Mouse (Mus musculus) kidney, embryonic 16.5 days (tissue): ENCODE data around the gene Cdh24. TPM values are rescaled to one million over a fixed set of nuclear protein-coding genes. Genes with fewer than 3 reads are reported as not detected.
A peak's percentile ranks its signal among the peaks of the same experiment; 100 is the strongest.

Experiments used
- ATAC-seq: fragments of 200-750 bp; cut with Nextera tagmentation; 2 replicates; pipeline ENCODE4 v1.8.0; 2017; ENCODE audit warnings: moderate TSS enrichment; ENCODE audit not compliant: low FRiP score, low TSS enrichment
- H3K27ac ChIP-seq: fragments of 300-500 bp; sonication (generic); 2 replicates; pipeline ENCODE4 v1.5.1; 2014; ENCODE audit warnings: low read length
- H3K27me3 ChIP-seq: fragments of 300-500 bp; sonication (generic); 2 replicates; pipeline ENCODE4 v1.6.1; 2014; ENCODE audit warnings: low read length, control low read depth, mixed read lengths; ENCODE audit not compliant: insufficient read depth
- H3K36me3 ChIP-seq: fragments of 300-500 bp; sonication (generic); 2 replicates; pipeline ENCODE4 v1.6.1; 2014; ENCODE audit warnings: low read length, control low read depth, mixed read lengths; ENCODE audit not compliant: insufficient read depth
- H3K4me1 ChIP-seq: fragments of 300-500 bp; sonication (generic); 2 replicates; pipeline ENCODE4 v1.6.1; 2014; ENCODE audit warnings: low read length, control low read depth, mixed read lengths; ENCODE audit not compliant: insufficient read depth
- H3K4me2 ChIP-seq: fragments of 300-500 bp; sonication (generic); replicated peaks from 2 replicates; pipeline ENCODE4 v1.6.1; 2014; ENCODE audit warnings: low read depth, low read length
- H3K4me3 ChIP-seq: fragments of 300-500 bp; sonication (generic); 2 replicates; pipeline ENCODE4 v1.5.1; 2014; ENCODE audit warnings: mild to moderate bottlenecking, low read length
- H3K9ac ChIP-seq: fragments of 300-500 bp; sonication (generic); replicated peaks from 2 replicates; pipeline ENCODE4 v1.6.1; 2014; ENCODE audit warnings: low read length
- H3K9me3 ChIP-seq: fragments of 300-500 bp; sonication (generic); 2 replicates; pipeline ENCODE4 v1.6.1; 2016; ENCODE audit warnings: low read length, control low read depth
- WGBS: fragments of 180-500 bp; shearing (Covaris S2); extraction: QIAGEN DNeasy Blood & Tissue Kit; methylation state at CpG from one replicate; pipeline ENCODE4 v1.1.7; 2014; 5-methylcytosine and 5-hydroxymethylcytosine counted together
- polyA plus RNA-seq: library from polyadenylated mRNA; unstranded; fragments of >200 nt; fragmentation: Nextera tagmentation; extraction: Ambion mirVana; gene quantifications from 2 replicates; pipeline ENCODE4 v1.2.1, GENCODE M21; 2015

The Cdh24 gene
- polyA plus RNA-seq, 1 experiment from 2014 or later = 3.4 TPM

DNA sequence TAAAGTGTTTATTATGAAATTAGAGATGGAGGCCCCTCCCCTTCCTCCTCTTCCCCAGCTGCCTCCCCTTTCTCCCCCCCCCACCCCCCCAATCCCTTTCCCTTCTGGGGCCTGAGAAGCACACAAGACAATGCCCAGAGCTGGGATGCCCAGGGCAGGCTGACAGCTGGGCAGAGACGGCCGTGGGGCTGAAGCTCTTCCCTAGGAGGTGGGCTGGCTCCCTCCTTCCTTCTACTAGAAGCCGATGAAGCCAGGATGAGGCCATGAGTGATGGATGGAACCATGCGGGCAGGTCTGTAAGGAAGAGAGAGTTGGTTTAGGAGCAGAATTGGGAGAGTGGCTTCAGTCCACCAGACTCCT is 9.9 kb downstream of the Cdh24 start:
- no peaks in the 10 kb centered on the region for H3K27me3 ChIP-seq
- H3K4me3 ChIP-seq = no peak overlapping the region
- H3K4me2 ChIP-seq = no peak overlapping the region
- no peaks in the 10 kb centered on the region for H3K9me3 ChIP-seq
- WGBS = 82% methylated on average over 4 of the region's 4 CpGs
- H3K36me3 ChIP-seq = peaks cover 31% of the 10 kb centered on the region
- no peaks in the 10 kb centered on the region for H3K4me1 ChIP-seq
- H3K9ac ChIP-seq = no peak overlapping the region
- no peak overlapping the region for H3K27ac ChIP-seq
- ATAC-seq = no peak

DNA sequence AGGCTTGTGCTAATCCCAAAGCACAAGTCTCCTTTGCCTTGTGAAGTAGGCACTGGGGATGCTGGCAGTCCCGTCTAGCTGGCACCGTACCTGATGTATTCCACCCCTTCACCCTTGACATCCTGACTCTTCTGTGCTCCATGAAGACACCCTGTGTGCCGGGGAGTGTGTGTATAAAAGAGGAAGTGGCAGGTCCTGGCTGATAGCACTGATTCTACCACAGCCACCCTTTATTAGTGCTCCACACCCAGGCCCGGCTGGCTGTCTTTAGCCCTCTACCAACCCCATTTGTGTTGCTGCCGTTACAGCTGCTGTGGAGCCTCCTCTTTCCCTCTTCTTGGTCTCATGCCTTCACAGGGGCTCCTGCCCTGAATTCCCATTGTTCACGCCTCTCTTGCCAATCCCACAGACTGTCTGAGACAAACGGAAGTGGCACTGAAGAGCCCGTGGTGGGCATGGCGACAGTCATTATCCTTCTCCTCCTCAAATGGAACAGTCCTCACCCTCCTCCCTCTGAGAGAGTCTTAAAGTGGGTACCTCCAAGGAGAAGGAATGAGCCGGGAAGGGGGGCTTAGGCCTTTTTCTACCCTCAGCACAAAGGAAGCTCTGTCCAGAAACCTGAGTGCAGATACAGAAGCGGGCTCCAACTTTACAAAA is 10.5 kb downstream of the Cdh24 start:
- H3K4me3 ChIP-seq = no peak overlapping the region
- no peak overlapping the region for H3K27ac ChIP-seq
- 83% methylated on average over 11 of the region's 11 CpGs for WGBS
- H3K4me1 ChIP-seq = no peaks in the 10 kb centered on the region
- no peaks in the 10 kb centered on the region for H3K9me3 ChIP-seq
- ATAC-seq = no peak
- no peak overlapping the region for H3K4me2 ChIP-seq
- no peaks in the 10 kb centered on the region for H3K27me3 ChIP-seq
- H3K36me3 ChIP-seq = peaks cover 26% of the 10 kb centered on the region
- no peak overlapping the region for H3K9ac ChIP-seq

DNA sequence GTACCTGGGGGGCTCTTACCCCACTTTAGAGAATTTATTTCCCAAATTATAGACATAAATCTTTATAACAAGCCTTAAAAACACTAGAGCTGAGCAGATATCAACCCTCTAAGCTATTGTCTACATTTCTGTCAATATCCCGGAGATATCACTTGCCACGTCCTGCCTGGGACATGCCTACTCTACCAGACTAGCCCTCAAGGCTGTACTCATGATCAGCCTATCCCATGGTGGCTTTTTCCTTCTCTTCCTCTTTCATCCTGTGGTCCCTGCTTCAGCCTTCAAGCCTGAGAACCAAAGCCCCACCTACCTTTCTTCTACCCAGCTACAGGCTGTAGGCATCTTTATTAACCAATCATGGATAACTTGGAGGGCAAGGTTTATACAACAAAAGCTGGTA is 11.4 kb downstream of the Cdh24 start:
- WGBS = 84% methylated on average over 2 of the region's 2 CpGs
- peaks cover 26% of the 10 kb centered on the region for H3K36me3 ChIP-seq
- no peak overlapping the region for H3K4me2 ChIP-seq
- H3K4me1 ChIP-seq = no peaks in the 10 kb centered on the region
- H3K27me3 ChIP-seq = no peaks in the 10 kb centered on the region
- H3K9me3 ChIP-seq = no peaks in the 10 kb centered on the region
- no peak overlapping the region for H3K27ac ChIP-seq
- no peak for ATAC-seq
- H3K4me3 ChIP-seq = no peak overlapping the region
- no peak overlapping the region for H3K9ac ChIP-seq

DNA sequence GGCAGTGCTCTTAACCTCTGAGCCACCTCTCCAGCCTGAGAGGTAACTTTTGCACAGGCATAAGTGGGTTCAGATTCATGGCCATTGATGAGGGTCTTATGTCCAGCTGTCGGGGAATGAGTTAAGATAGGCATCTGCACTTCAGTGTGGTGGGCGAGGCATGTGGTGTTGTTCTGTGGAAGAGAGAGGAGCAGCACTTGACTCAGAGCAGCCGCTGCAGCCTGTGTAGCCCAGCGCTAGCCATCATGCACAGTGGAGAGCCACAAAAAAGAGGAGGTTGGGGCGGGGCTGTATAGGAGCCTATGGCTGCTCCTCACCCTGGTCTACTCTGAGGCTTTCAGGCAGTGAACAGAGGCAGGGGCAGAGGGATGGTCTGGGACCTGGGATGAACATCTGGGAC is 13.1 kb downstream of the Cdh24 start:
- Histone ChIP-seq H3K4me3 (no peak overlapping the region), H3K9ac (no peak overlapping the region), H3K27me3 (no peaks in the 10 kb centered on the region), H3K4me1 (no peaks in the 10 kb centered on the region), H3K36me3 (peaks cover 15% of the 10 kb centered on the region), H3K27ac (no peak overlapping the region), H3K9me3 (no peaks in the 10 kb centered on the region), H3K4me2 (no peak overlapping the region)
- 74% methylated on average over 5 of the region's 5 CpGs for whole genome bisulfite sequencing
- no peak for ATAC-seq

DNA sequence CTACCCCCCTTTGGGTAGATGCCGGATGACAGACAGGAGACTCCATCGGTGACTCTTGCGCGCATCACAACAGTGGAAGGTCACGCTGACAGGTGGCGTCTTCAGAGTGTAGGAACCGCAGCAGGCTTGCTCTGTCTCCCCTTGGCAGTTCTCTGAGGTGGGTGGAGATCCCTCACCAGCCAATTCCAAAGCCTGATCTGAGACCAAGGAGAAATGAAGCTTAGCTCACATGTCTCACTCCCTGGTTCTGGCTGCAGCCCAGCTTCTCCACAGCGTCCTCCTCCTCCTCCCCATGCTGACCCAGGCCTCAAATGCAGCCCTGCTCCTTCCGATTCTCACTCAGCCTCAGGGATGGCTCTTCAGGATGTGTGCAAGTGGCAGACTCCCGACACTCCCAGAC is 16.2 kb downstream of the Cdh24 start:
- H3K9me3 ChIP-seq = no peaks in the 10 kb centered on the region
- no peak overlapping the region for H3K4me2 ChIP-seq
- H3K27ac ChIP-seq = no peak overlapping the region
- no peaks in the 10 kb centered on the region for H3K27me3 ChIP-seq
- no peaks in the 10 kb centered on the region for H3K36me3 ChIP-seq
- no peak overlapping the region for H3K4me3 ChIP-seq
- no peak for ATAC-seq
- 76% methylated on average over 10 of the region's 10 CpGs for WGBS
- H3K9ac ChIP-seq = no peak overlapping the region
- no peaks in the 10 kb centered on the region for H3K4me1 ChIP-seq

DNA sequence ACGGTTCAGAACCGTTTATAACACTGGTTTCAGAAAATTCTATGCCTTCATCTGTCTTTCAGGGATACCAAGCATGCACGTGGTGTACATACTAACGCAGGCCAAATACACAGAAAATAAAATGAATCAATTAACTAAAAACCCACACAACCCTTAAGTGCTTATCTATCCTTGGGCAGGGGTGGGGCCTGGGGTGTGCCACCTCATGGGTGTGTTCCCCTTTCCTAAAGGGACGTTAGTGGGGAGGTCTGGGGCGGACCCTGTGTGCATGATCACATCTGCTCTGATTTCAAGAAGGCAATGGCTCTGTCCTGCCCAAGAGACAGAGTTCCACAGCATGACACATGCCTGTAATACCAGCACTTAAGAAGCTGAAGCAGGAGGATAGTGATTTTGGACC is 17.8 kb downstream of the Cdh24 start:
- Histone ChIP-seq H3K4me3 (no peak overlapping the region), H3K27me3 (no peaks in the 10 kb centered on the region), H3K4me1 (no peaks in the 10 kb centered on the region), H3K9me3 (no peaks in the 10 kb centered on the region), H3K9ac (no peak overlapping the region), H3K4me2 (no peak overlapping the region), H3K27ac (no peak overlapping the region), H3K36me3 (no peaks in the 10 kb centered on the region)
- ATAC-seq = no peak
- WGBS = 79% methylated on average over 6 of the region's 6 CpGs

DNA sequence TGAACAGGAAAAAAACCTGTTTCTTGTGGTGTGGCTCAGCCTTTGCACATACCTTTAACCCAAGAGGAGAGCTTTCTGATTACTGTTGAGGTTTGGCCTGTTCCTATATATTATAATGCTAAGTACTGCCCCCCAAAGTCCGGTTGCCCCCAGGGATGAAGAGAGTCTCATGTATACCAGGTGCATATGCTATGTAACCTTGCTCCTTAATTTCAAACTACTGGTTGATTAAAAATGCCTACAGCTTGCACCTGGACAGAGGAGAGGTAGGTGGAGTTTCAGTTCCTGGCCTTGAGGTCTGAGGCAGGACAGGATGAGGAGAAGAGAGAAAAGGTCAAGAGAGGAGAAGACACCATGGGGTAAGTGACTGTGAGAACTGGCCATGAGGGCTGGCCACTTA is 20.0 kb downstream of the Cdh24 start, which contains the start of gene Psmb11:
Psmb11 (plus strand) TSS at position 301 of the 400 bp plus-strand sequence.
- Histone ChIP-seq H3K9ac (no peak within 1 kb of the TSS), H3K27ac (no peak within 1 kb of the TSS)

DNA sequence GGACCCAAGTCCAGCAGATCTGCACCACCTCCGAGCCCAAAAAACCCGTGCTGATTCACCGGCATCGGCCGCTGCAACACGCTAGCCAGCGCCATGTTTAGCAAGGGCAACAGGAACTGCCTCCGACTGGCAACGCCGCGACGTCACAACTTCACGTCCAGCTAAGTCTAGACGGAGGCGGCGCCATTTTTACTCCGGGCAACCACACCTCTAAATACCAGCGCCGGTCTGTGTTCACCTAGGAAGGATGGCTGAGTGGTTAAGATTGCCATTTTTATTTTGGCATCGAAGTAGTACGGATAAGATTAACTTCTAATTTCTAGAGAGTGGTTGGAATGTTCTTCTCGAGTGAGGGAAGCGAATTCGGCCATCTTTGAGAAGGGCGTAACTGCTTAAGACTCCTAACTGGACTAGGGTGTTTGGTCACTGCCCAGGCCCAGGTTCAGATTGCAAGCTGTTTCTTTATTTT is 23.2 kb downstream of the Cdh24 start, which contains the start of gene Psmb5:
Psmb5 (minus strand) TSS at position 126 of the 469 bp plus-strand sequence.
- peak; percentile 89 for ATAC-seq
- H3K4me3 ChIP-seq = peak within 1 kb of the TSS; percentile 91

More for the DNA sequence above, 20.0 kb downstream of the Cdh24 start, which contains the start of gene Psmb11:
- 97% methylated on average over 1 of the region's 1 CpGs for WGBS
- Histone ChIP-seq H3K4me3 (no peak within 1 kb of the TSS), H3K9me3 (no peaks in the 10 kb centered on the region), H3K27me3 (no peaks in the 10 kb centered on the region), H3K36me3 (peaks cover 4% of the 10 kb centered on the region; the same call in 1 of the 2 replicates), H3K4me1 (peaks cover 12% of the 10 kb centered on the region), H3K4me2 (no peak within 1 kb of the TSS)
- ATAC-seq = no peak

DNA sequence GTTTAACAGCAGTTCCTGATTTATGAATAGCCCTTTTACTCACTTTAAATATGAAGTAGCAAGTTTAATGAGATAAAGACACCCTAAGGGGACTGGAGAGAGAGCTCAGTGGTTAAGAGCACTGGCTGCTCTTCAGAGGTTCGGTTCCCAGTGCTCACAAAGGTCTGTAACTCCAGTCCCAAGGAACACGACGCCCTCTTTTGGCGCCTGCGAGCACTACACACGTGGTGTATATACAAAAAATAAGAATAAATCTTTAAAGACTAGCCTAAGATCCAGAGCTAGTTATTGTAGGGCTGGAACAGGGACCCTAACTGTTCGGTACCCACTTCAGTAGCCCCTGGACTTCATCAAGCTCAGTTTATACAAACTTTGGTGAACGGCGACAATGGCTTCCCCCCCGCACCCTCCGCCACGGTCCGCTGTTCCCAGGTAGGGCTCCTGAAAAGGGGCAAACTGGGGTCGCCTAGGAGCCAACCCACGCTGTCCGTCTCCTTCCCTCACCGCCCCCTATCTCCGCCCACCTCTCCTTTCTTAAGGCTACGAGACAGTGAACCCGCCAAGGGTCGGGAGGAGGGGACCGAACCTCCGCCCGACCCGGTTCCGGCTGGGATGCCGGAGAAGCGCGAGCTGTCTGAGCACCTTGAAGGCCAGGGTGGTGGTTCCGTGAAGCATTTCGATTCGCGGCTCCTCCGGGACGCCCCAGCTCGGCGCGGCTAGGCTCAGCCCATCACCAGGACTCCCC is 23.8 kb downstream of the Cdh24 start:
- Histone ChIP-seq H3K27me3 (no peaks in the 10 kb centered on the region), H3K9me3 (no peaks in the 10 kb centered on the region), H3K4me2 (peak overlapping the region; percentile 78), H3K9ac (peak overlapping the region; percentile 91), H3K27ac (peak overlapping the region; percentile 71), H3K4me1 (peaks cover 12% of the 10 kb centered on the region), H3K36me3 (peaks cover 25% of the 10 kb centered on the region), H3K4me3 (peak overlapping the region; percentile 91)
- WGBS = 3% methylated on average over 38 of the region's 38 CpGs
- peak; percentile 42 for ATAC-seq

More for the DNA sequence above, 23.2 kb downstream of the Cdh24 start, which contains the start of gene Psmb5:
- Histone ChIP-seq H3K36me3 (peaks cover 20% of the 10 kb centered on the region), H3K9ac (peak within 1 kb of the TSS; percentile 91), H3K27ac (peak within 1 kb of the TSS; percentile 71), H3K4me2 (peak within 1 kb of the TSS; percentile 78), H3K4me1 (peaks cover 12% of the 10 kb centered on the region), H3K27me3 (no peaks in the 10 kb centered on the region), H3K9me3 (no peaks in the 10 kb centered on the region)
- under 1% methylated on average over 25 of the region's 25 CpGs for WGBS
